Mouse (Mus musculus) CD4-positive naive resting alpha-beta T cell, adult 76 days (primary cell): Measurements from ENCODE around the gene Ces2a. TPM values are rescaled to one million over a fixed set of nuclear protein-coding genes. Genes with fewer than 3 reads are reported as not detected.

ENCODE experiments used
- total RNA-seq: library from RNA; stranded (reverse); gene quantifications from one replicate; pipeline ENCODE4 v1.2.4, GENCODE M21; 2023

Gene Ces2a
- not detected for total RNA-seq

GRCm38 (mm10) chr8:104733753-104734152, at the start of gene Ces2a:
Ces2a (plus strand) TSS chr8:104734003.

Other genes starting within 250 kb of the Ces2a start
- 0.50 TPM for gene Terb1, start 224.1 kb upstream of the Ces2a start, total RNA-seq
- gene Nae1, start 199.4 kb upstream of the Ces2a start, total RNA-seq = 56.8 TPM
- gene Car7, start 199.3 kb upstream of the Ces2a start, total RNA-seq = 2.1 TPM
- gene Pdp2, start 142.6 kb upstream of the Ces2a start, total RNA-seq = 9.6 TPM
- not detected for gene Cdh16, start 109.6 kb upstream of the Ces2a start, total RNA-seq
- gene Rrad, start 102.7 kb upstream of the Ces2a start, total RNA-seq = 63.8 TPM
- gene Ciao2b, start 92.0 kb upstream of the Ces2a start, total RNA-seq = 36.2 TPM
- not detected for gene Ces2b, start 97.6 kb downstream of the Ces2a start, total RNA-seq
- not detected for gene Ces2c, start 113.1 kb downstream of the Ces2a start, total RNA-seq
- not detected for gene Ces2e, start 192.3 kb downstream of the Ces2a start, total RNA-seq
- gene Ces2f, start 213.4 kb downstream of the Ces2a start, total RNA-seq = not detected
- 0.38 TPM for gene Ces2g, start 227.7 kb downstream of the Ces2a start, total RNA-seq